ENCODE assay signal across 24 mouse cellular contexts in the genomic region with DNA sequence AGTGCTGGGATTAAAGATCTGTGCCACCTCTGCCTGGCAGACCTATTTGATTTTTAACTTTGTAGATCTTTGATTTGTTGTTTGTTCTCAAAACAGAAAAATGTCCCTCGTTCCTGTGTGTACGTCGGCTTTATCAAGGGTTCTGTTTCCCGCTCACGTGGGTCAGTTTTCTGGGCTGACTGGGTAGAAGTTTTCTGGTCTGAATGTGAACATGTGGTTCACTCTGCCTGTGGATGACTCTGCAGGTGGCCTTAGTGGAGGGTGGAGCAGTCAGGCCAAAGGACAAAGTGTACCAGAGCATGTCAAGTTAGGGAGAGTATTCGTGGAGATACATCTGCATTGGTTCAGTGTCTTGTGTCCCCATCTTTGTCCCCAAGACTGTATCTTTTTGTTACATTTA. TPM values are rescaled to one million over a fixed set of nuclear protein-coding genes. Genes with fewer than 3 reads are reported as not detected.
"Had no signal": no experiment of that assay in that cellular context is flagged by ENCODE, and none has a peak within 500 bp of the region (broad histone marks: within the 10 kb centered on the region; RNA-seq: fewer than 3 reads in every experiment).

No protein-coding gene starts in this region.

- H3K4me1 ChIP-seq: midbrain, embryonic 10.5 days; midbrain, embryonic 13.5 days; neural tube, embryonic 13.5 days had no signal

- H3K4me2 ChIP-seq: liver, embryonic 13.5 days; lung, embryonic 14.5 days; midbrain, embryonic 13.5 days; neural tube, embryonic 13.5 days had no signal

- H3K4me3 ChIP-seq: layer of hippocampus, adult 2 months; left cerebral cortex, adult 2 months; liver, embryonic 13.5 days; megakaryocyte, embryonic 14.5 days; midbrain, embryonic 10.5 days; midbrain, embryonic 13.5 days; myocyte; neural tube, embryonic 13.5 days had no signal

- DNase-seq: layer of hippocampus, postnatal 36 days; liver, embryonic 13.5 days; lung, embryonic 14.5 days; retina, postnatal 1 day; right cerebral cortex, postnatal 25 days; thymus, adult 18-20 months; thymus, postnatal 36 days had no signal

- H3K27ac ChIP-seq: hindbrain, postnatal 0 days; layer of hippocampus, adult 2 months; left cerebral cortex, adult 2 months; liver, embryonic 13.5 days; macrophage; midbrain, embryonic 10.5 days; midbrain, embryonic 13.5 days; neural tube, embryonic 13.5 days had no signal

- ATAC-seq: hindbrain, postnatal 0 days; inflammation-experienced regulatory T-cells, adult 6 months; intestine, embryonic 16.5 days; lung, postnatal 0 days; midbrain, embryonic 13.5 days; midbrain, embryonic 16.5 days had no signal

- H3K9me3 ChIP-seq: liver, embryonic 13.5 days; megakaryocyte, embryonic 14.5 days; midbrain, embryonic 10.5 days; midbrain, embryonic 13.5 days; neural tube, embryonic 13.5 days had no signal

- H3K36me3 ChIP-seq: liver, embryonic 13.5 days; midbrain, embryonic 10.5 days; midbrain, embryonic 13.5 days; neural tube, embryonic 13.5 days had no signal

- H3K27me3 ChIP-seq: liver, embryonic 13.5 days; midbrain, embryonic 13.5 days; neural tube, embryonic 13.5 days had no signal

- H3K9ac ChIP-seq: liver, embryonic 13.5 days; lung, embryonic 14.5 days; midbrain, embryonic 13.5 days; neural tube, embryonic 13.5 days had no signal

RNA-seq across cellular contexts. Expression of gene Sgk2, which starts 2.7 kb away (rescaled TPM):
- total RNA-seq: monocyte, adult 5-6 weeks; neutrophil, adult 5-6 weeks had no signal
- polyA plus RNA-seq: inflammation-experienced regulatory T-cells, adult 6 months; limb, embryonic 11.5 days; lung, embryonic 14.5 days; macrophage; midbrain, embryonic 10.5 days; midbrain, embryonic 13.5 days; midbrain, embryonic 16.5 days; myocyte; neural tube, embryonic 13.5 days had no signal

RNA-seq across cellular contexts. Expression of gene L3mbtl1, which starts 41.1 kb away (rescaled TPM):
- total RNA-seq: monocyte, adult 5-6 weeks had no signal
- polyA plus RNA-seq: liver, embryonic 16.5 days; lung, postnatal 0 days; macrophage; myocyte had no signal
